Mouse (Mus musculus): ENCODE results near the gene Tanc1. TPM values are rescaled to one million over a fixed set of nuclear protein-coding genes. Genes with fewer than 3 reads are reported as not detected.
A peak's percentile ranks its signal among the peaks of the same experiment; 100 is the strongest.
"Not testable (repeated sequence)": the region's sequence is repeated elsewhere in the genome, so short reads cannot be mapped to it uniquely, and the experiment has no call there.

The Tanc1 gene
- total RNA-seq (2021): 10 to 100 TPM; 16.4 to 17.3 TPM
- polyA plus RNA-seq (2012; rRNA removed): 5.6 and 5.7 TPM in 2 replicates
- long read RNA-seq, partial matches to known transcripts: 2 of 4 reads
- long read RNA-seq, other reads (novel, unspliced or antisense): 1 of 4 reads

DNA sequence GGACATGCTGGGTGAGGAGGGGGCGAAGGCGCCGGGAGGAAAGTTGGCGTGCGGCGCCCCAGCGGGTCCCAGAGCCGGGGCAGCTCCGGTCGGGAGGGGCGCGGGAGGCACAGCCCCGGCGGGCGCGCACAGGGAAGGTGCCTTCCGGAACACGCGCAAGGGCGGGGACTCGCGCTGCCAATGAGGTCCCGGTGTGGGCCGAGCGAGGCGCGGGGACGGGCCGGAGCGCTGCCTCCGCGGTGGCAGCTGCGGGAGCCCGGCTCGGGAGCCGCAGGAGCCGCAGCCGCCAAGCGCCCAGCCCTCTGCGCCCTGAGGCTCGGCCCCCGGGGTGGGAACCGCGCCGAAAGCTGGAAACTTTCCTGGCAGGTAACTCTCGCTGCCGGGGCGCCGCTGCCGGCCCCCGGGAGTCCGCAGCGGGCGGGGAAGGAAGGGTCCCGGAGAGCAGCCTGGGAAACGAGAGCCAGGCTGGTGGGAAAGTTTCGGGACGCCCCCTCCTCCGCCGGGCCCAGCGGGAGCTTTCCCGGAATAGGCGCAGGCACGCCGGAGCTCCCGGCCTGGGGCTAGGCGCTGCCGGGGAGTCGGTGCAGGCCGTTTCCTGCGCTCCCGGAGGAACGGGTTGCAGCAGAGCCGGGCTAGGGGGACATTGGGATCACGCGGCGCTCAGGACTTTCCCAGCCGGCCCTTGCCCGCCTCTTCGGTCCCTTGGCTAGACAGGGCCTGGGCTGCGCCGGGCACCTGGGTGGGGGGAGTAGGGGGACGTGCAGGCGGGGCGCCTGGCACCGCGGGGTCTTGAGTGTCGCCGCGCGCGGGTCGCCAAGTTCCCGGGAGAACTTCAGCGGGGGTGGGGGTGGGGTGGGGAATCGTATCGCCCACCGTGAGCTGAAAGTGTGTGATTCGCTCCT is at the start of gene Tanc1:
TSS of gene Tanc1 (plus strand) at position 212 of the 902 bp plus-strand sequence.
- DNase-seq: peak; percentile 96

DNA sequence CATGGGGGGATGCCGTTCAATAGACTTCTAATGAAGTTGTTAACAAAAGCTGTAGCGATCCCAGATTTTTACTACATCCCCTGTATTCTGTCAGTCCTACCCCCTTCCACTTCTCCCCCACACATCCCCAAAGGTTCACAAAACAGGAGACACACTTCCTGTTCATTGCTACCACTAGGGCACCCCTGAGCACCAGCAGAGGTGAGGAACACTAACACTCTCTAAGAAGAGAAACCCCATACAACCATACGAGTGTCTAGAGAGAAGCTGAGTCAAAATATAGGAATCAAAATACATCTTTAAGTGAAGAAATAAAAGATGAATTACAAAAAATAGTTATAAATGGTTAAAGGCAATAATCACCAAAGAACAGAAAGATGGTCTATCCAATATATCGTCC is 49.6 kb upstream of the Tanc1 start:
- DNase-seq: no peak

DNA sequence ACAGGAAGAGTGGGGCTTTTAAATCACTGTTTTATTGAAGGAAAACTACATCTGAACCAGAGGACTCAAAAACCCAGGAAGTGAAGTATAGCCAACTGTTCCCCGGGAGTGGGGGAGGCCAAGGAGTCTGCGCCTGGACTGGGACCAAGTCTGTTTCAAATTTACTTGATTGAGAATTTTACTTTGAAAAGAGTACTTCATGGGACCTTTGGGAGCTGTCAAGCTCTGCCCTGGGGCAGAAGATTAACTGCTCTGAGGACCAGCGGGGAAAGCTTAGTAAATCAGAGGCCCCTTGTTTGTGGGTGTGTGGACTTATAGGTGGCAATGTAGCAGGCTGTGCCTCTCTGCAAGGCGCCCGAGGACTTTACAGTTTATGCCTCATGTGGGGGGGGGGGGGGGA is 49.1 kb upstream of the Tanc1 start:
- DNase-seq: no peak

DNA sequence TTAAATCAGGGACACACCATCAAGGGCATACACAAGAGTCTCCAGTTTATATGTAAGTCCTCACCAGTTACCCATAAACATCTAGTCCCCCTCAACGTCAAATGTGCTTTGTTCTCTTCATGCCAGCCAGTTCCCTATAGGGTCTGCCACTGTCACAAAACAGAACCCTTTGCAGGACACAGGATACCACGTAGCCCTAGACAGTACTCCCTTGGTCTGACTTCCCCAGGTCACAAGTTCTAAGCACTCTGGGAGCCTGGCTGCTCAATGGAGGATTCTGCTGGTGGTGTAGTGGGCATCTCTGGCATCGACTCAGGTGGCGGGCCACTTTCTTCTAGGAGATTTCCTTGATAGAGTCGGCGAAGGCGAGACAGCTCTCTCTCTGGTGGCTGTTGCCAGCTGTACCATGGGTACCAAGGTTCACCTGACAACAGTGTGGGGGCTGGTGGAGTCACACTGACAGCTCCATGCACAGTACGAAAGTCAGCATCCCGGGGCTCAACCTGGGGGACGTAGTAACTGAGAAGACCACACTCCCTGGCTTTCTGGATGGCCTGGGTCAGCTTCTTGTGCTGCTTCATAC is 47.7 kb upstream of the Tanc1 start:
- DNase-seq: not testable (repeated sequence)

DNA sequence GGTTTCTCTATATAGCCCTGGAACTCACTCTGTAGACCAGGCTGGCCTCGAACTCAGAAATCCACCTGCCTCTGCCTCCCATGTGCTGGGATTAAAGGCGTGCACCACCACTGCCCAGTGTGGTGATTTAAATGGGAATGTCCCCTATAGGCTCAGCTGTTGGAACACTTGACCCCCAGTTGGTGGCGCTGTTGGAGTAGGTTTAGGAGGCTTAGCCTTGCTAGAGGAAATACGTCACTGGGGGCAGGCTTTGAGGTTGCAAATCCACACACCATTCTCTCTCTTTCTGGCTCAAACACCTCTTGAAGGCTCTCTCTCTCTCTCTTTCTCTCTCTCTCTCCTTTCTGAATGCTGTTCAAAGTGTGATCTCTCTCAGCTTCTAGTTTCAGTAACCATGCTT is 46.9 kb upstream of the Tanc1 start:
- no peak for DNase-seq

DNA sequence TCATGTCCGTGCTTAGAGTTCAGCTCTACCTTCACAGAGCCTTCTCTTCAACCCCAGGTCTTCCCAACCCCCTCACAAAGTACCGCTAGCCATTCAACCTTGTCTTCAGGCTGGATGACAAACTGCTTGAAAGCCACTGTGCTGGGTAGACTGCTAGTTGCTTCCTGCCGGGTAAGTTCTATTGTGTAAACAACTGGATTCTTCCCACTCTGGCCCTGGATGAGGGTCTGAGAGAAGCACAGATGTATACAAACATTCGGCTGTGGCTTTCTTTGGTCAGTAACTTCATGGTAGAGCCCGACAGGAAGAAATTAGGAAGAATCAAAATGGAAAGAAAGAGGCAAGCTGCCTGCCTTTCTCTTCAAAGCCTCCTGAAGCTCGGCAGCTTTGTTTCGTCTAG is 30.9 kb upstream of the Tanc1 start:
- DNase-seq: no peak

DNA sequence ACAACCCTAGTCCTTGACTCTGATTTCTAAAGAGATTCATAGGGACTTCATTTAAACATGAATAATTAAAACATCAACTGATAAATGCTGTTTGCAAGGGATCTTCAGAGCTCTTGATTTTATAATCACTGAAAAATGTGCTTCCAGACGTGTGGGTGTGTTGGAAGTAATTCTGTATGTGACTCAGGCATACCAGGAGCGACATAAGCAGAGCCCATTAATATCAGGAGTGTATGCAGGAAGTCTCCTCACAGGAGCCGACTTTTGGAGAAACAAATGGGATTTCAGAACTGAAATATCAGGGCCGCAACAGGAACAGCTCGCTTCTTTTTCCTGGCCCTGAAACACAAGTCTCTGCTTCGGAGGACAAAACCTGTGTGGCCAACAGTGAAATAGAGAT is 27.9 kb upstream of the Tanc1 start:
- no peak for DNase-seq

DNA sequence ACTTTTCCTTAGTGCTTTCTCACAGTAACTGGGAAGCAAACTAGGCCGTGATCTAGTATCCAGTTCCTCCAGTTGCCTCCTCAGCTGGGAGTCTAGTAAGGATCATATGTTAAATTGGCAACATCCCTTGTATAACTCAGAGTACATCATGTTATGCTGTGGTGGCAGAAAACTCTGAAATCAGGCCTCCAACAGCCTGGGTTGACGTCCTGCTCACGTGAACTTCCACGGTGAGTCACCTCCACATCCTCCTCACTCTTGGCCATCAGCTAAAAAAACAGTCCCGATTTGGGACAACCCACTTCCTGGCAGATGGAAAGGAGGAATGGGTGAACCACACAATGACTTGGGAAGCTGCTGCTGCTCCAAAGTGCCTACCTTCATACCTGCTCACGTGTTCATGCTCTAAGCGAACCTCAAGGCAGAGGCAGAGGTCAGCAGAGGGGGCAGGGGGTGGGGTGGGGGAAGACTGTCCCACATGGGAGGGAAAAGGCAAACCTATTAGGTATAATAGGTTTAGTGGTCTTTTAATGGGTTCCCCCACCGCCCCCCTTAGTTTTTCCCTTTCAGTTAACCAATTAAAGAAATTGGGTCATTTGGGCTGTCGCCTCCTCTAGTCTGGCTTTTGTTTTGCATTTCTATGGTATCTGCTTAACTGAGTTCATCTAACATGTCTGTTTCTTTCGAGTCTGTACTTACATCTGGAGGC is 24.3 kb upstream of the Tanc1 start:
- DNase-seq: no peak

DNA sequence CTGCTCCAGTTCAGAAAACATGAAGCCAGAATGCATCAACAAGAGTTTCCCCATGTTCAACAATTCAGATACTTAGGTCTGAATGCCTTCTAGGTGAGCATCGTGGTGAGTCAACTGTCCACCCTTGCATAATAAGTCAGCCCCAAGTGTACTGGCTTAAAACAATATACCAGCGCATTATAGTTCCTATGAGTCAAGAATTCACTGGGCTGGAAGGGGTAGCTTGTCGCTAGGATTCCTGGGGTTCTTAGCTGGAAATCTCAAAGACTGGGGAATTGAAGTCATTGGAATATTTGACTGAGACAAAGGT is 23.8 kb upstream of the Tanc1 start:
- no peak for DNase-seq

DNA sequence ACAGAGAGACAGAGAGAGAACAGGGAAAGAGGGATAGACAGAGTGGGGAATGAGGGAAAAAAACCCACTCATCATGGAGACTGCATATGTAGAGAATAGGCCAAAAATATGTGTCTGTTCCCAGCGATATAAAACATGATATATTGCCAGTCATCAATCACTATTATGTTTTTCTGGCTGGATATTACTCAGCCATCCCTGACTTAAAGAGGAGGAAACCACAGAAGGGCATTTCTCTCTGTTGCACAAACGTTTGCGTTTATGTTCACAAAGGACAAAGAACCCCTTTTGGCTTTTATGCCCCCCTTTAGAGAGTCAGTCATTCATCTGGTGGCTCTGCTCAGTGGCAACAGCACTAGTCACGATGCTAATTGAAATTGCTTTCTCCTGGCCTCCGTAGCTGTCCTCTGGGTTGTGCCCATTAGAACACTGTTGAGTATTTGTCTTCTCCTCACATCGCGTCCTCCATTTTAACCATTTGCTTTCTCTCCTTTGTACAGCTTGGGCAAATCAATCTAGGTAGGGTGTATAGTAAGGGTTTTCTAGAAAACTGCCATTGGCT is 18.4 kb upstream of the Tanc1 start:
- DNase-seq: no peak

DNA sequence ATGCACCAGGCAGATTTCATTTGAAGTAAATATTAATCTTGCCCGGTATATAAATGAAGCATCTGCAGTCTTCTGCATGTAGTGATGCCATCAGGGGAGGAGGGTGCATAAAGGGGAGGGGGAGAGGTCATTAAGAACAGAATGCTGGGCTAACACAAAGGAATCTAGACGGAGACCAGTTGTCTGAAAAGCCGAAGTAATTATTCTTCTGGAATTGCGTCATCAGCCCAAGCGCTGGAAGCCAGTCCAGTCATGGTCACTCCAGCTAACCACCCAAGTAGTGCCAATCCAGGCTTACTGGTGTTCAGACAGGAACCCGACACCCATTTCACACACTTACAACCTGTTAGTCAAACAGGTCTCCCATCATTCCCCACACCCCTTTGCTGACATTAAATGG is 17.7 kb upstream of the Tanc1 start:
- DNase-seq: peak; percentile 47

DNA sequence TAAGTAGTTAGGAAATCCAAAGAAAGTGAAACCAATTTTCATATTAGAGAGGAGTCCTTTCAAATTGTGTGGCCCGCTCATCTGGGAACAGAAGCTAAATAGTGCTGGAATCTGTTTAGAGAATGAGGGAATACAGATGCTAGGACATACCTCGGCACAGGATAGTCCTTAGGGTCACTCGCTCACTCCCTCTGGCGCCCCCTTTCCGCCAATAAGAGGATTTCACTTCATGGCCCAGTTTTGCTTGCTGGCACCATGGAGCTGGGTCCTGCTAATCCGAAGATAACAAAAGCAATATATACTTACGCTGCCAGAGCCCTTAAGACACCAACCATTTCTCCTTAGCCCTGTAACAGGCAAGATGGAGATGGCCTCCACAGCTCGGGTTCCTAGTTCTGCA is 15.3 kb upstream of the Tanc1 start:
- DNase-seq: no peak

DNA sequence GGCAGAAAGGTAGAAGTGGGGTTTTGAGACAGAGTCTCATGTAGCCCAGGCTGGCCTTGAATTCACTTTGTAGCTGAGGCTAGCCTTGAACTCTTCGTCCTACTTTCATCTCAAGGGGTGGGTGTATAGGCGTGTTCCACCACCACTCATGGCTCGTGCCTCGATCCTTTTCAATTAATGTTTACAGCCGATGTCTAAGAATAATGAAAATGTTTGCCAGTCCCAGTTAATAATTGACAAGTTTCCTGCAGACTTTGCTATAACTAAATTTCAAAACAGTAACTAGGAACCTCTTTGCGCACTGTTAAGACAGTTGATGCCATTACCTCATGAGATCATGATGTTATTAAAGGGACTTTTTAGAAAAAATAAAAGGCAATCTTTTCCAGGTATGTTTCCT is 13.6 kb upstream of the Tanc1 start:
- no peak for DNase-seq

DNA sequence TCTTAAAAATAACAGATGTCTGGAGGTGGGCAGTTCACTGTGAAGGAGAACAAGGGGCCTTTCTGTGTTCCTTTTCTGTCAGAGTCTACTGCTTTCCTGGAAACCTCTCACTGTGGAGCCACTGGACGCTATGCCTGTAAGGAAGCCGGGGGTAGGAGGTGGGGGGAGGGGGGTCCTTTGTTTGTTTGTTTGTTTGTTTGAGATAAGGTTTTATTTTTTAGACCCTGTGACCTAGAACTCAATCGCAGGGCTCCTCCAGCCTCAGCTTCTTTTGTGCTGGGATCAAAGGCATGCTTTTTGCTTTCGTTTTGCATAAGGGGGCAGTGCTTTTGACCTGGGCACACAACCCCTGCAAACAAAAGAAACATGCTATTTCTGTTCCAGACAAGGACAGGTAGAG is 12.9 kb upstream of the Tanc1 start:
- no peak for DNase-seq

DNA sequence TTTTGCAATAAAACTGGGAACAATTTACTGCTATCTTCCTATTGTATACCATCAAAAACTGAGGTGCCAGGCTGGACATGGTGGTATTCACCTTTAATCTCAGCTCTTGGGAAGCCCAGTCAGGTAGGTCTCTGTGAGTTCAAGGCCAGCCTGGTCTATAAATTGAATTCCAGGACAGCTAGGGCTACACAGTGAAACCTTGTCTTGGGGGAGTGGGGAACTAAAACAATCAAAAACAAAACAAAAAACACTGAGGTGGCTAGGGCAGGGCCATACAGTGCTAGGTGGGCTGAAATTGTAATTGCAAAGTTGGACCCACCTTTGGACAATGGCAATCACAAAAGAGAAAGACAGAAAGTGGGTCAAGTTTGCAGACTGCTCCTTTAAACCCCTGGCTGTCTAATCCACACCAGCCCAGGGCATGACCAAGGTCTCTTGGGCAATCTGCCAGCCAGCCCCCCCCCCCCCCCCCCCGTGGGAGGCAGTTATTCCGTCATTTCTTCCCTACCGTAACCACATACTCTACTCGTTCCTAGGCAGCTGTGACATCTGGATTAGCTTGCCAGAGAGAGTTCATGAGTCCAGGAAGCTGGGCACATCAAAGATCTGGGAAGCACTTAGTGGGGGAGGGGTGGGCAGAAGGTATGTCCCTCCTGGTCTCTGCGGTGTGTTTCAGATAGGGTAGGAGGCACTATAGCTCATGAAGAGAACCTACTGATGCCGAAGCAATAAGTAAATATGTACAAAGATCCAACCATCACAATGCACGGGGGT is 12.3 kb upstream of the Tanc1 start:
- DNase-seq: no peak

DNA sequence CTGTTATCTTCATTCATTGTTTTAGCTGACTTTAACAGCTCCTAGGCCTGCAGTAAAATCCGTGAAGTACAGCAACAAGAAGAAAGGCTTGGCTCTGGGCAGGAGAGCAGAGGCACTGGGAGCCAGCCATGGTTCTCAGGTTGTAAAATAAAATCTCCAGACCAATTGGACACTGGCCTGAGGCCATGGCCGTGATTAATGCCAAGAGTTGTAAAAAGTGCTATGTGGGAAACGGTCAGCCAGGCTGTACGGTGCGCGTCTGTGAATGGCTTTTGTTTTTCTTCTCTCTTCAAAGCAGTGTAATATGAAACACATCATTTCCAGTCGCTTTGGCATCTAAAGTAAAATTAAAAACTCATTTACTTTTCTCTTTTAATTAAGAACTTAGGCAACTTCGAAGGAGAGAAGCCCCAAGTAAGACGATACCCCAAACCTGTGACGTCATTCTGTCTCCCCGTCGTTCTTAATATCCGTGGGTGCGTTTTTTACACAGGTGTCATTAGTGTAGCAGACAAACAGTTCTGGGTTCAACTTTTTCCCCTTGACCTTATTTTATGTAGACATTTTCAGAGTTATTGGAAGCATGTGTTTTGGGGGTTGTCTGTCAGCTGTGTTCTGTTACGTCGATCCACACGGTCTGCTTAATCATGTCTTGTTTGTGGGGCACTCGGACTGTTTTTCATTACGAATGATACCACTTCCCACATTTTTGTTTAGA is 11.6 kb upstream of the Tanc1 start:
- peak; percentile 71 for DNase-seq

DNA sequence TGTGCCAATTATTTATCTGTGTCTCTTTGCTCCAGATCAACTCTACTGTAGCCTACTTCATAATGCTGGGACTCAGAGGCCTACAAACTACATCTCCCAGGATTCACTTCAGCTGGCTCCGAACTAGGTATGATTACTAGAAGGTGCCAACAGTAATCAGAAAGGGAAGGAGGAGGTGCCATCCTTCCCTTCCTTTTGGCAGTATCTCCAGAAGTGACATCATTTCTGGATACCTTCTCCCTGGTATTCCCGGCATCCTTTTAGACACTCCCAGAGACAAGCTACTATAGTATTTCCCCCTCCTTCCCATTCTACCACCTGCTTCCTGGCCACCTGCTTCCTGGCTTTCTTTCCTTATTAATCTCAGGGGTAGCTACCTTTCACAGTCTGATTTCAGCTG is 10.9 kb upstream of the Tanc1 start:
- no peak for DNase-seq

DNA sequence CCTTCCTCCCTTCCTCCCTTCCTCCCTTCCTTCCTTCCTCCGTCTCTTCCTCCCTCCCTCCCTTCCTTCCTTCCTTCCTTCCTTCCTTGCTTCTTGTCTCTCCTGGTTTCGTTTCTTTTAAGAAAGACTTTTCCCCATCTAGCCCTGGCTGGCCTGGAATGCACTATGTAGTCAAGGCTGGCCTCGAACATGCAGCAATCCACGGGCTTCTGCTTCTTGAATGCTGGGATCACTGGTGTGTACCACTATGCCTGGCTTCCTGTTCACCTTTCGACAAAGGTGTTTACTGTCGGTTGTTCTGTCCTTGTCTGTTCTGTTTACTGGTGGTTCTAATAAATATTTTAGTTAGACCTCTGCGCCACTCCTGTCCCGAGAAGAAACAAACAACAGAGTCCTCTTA is 10.4 kb upstream of the Tanc1 start:
- no peak for DNase-seq

DNA sequence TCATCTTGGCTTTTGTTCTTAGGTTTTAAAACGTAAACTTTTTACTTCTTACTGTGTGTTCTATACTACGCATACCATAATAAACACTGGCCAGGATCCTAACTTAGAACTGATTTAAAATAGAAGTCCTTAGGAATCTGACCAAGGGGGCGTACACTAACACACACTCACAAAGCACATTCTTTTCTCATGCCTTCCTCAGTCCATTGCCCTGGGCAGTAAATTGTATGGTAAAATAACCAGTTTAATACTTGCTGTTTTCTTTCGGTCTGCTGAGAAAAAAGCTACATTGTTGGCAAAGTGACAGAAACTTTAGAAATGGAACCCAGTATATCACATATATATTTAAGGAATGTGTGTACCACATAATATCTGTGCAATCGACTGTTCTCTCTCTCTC is 2.9 kb upstream of the Tanc1 start:
- no peak for DNase-seq

DNA sequence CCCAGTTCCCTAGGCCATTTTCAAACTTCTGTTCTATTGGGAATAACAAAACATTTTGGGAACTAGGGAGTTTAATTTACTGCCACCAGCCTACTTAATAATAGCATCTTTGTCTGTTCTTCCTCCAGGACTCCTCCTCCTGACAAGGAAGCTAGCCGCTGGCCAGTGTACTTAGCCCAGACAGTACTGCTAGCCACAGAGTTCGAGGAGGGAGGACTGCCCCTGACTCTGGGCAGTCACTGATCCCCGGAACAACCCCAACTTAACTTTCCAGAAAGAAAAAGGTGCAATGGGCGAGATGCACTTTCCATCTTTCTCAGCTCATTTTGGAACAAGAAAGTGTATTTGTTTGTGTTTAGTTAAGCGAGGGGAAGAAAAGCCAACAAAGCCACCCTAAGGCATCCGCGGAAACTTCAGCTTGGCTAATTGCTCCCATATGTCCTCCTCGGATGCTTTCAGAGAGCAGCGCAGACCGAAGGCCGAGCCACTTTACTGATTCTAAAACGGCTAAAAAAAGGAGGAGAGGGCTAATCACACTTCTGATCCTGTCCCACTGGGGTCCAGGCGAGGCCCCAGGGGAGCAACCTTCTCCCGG is 529 bp upstream of the Tanc1 start:
- no peak for DNase-seq
